Mouse (Mus musculus): ENCODE results near the gene Vapa. TPM values are rescaled to one million over a fixed set of nuclear protein-coding genes. Genes with fewer than 3 reads are reported as not detected.

Vapa gene
- polyA plus RNA-seq, 1 experiment = 238 TPM

DNA sequence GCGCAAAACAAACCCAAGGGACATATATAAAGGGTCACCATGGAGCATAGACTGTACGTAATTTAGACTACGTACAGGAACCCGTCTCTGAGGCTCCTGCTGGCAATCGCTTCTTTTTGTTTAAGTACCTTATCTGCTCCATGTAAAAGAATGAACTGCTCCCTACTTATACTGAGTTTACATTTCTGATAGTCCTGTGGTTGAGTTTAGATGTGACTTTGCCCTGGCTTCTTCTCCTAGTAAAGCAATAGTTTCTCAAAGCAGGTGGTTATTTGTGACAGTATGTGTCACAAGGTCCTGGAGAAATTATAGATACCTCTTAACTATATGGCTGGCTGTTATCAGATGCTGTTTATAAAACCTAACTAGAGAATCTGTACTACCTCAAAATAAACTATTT lies 31.9 kb downstream of the Vapa start:
- TF ChIP-seq POLR2A (IDR thresholded peaks at IDR 0.05; ENCODE audit: low read depth, low read length) = no peak
- no peak for TF ChIP-seq CTCF (IDR thresholded peaks at IDR 0.05; ENCODE audit: borderline replicate concordance, insufficient read depth, low read length)
- no peak overlapping the region for H3K4me3 ChIP-seq (ENCODE audit: insufficient read depth, low read length)
- H3K27ac ChIP-seq (ENCODE audit: insufficient read depth, low read length) = no peak overlapping the region
- H3K4me1 ChIP-seq (ENCODE audit: control insufficient read depth, insufficient read depth, low read length) = no peaks in the 10 kb centered on the region

DNA sequence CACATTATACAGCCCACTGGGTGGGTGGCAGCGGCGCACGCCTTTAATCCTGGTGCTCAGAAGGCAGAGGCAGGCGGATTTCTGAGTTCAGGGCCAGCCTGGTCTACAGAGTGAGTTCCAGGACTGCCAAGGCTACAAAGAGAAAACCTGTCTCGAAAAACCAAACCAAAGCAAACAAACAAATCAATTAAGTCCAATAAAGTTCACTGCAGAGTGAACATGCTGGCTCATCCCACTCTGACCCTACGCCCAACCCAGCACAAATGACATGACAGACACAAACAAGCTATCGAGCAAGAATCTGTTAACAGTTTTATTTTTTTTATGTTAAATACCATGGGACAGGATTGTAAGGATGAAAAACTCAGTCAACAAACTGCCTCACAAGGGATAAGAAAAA lies 33.6 kb downstream of the Vapa start:
- TF ChIP-seq CTCF (IDR thresholded peaks at IDR 0.05; ENCODE audit: borderline replicate concordance, insufficient read depth, low read length) (no peak), POLR2A (IDR thresholded peaks at IDR 0.05; ENCODE audit: low read depth, low read length) (no peak)
- H3K4me3 ChIP-seq (ENCODE audit: insufficient read depth, low read length) = no peak overlapping the region
- H3K27ac ChIP-seq (ENCODE audit: insufficient read depth, low read length) = no peak overlapping the region
- H3K4me1 ChIP-seq (ENCODE audit: control insufficient read depth, insufficient read depth, low read length) = no peaks in the 10 kb centered on the region

DNA sequence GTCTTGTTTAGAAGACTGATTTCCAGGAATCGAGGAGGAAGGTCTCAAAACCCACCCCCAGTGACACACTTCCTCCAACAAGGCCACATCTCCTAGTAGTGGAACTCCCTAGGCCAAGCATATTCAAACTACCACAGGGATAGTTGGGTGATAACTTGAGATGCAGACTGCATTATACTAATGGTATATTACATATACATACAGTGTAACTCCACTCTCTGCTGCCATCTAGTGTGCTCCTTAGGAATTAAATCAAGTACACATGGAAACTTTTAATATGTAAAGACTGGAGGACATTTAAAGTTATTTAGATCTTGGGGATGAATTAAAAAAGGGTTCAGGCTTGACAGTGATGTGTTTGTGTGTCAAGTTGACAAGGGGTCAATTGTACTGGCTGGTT lies 38.0 kb downstream of the Vapa start:
- Histone ChIP-seq H3K4me1 (ENCODE audit: control insufficient read depth, insufficient read depth, low read length) (0 out of 2 replicates have a peak, but pooled peaks cover 2% of the 10 kb centered on the region), H3K27ac (ENCODE audit: insufficient read depth, low read length) (no peak overlapping the region), H3K4me3 (ENCODE audit: insufficient read depth, low read length) (no peak overlapping the region)
- TF ChIP-seq POLR2A (IDR thresholded peaks at IDR 0.05; ENCODE audit: low read depth, low read length) (no peak), CTCF (IDR thresholded peaks at IDR 0.05; ENCODE audit: borderline replicate concordance, insufficient read depth, low read length) (no peak)

DNA sequence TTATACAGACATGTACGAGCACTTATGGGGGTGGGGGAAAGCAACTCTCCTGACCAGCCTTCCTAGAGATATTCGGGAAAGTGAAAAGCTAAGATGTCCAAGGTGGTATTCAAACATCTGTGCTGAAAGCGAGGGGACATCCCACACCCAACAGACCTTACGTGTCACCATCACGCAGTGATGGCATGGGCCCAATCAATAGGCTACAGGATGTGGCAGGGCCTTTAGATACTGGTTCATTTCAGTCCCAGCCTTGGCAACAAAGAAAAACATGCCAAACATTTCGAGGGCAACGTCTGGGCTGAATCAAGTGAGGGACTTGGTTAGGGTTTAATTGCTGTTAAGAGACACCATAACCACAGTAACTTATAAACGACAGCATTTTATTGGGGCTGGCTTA lies 38.5 kb downstream of the Vapa start:
- Histone ChIP-seq H3K4me1 (ENCODE audit: control insufficient read depth, insufficient read depth, low read length) (0 out of 2 replicates have a peak, but pooled peaks cover 2% of the 10 kb centered on the region), H3K27ac (ENCODE audit: insufficient read depth, low read length) (no peak overlapping the region), H3K4me3 (ENCODE audit: insufficient read depth, low read length) (no peak overlapping the region)
- TF ChIP-seq CTCF (IDR thresholded peaks at IDR 0.05; ENCODE audit: borderline replicate concordance, insufficient read depth, low read length) (no peak), POLR2A (IDR thresholded peaks at IDR 0.05; ENCODE audit: low read depth, low read length) (no peak)

DNA sequence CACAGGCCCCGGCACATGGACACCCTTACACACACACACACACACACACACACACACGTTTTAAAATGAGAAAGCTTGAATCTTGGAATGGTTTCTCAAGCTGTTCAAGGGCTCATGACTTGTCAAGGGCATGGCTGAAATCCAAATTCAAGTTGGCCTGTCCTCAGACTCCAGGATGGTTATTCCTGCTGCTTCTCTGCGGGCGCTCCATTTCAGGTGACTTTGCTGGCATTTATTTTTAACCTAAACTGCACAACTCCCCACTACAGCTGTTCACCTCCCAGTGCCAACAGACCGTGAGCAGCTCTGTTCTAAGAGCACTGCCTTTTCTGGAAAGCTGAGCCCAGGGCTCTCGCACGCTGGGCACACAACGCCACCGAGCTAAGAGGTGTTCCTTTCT lies 41.5 kb downstream of the Vapa start:
- Histone ChIP-seq H3K4me3 (ENCODE audit: insufficient read depth, low read length) (no peak overlapping the region), H3K27ac (ENCODE audit: insufficient read depth, low read length) (no peak overlapping the region), H3K4me1 (ENCODE audit: control insufficient read depth, insufficient read depth, low read length) (0 out of 2 replicates have a peak, but pooled peaks cover 2% of the 10 kb centered on the region)
- TF ChIP-seq CTCF (IDR thresholded peaks at IDR 0.05; ENCODE audit: borderline replicate concordance, insufficient read depth, low read length) (no peak), POLR2A (IDR thresholded peaks at IDR 0.05; ENCODE audit: low read depth, low read length) (no peak)

DNA sequence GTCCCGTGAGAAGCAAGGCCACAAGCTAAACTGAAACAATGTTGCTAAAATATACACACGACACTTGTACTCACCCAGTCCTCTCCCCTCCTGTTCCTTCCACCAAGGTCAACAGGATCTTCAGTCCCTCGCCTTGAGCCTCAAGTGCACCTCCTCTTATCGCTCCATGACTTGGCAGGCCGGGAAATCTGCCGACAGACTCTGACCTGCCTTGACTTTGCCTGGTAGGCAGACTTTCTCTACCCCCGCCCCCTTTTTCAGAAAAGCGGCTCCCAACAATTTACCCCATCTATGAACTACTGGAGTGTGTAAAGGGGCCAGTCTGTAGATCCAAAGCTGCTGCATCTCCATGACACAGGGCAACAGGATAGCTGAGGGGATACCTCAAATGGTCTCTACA lies 41.9 kb downstream of the Vapa start:
- TF ChIP-seq POLR2A (IDR thresholded peaks at IDR 0.05; ENCODE audit: low read depth, low read length) = no peak
- no peak for TF ChIP-seq CTCF (IDR thresholded peaks at IDR 0.05; ENCODE audit: borderline replicate concordance, insufficient read depth, low read length)
- Histone ChIP-seq H3K27ac (ENCODE audit: insufficient read depth, low read length) (no peak overlapping the region), H3K4me1 (ENCODE audit: control insufficient read depth, insufficient read depth, low read length) (0 out of 2 replicates have a peak, but pooled peaks cover 2% of the 10 kb centered on the region), H3K4me3 (ENCODE audit: insufficient read depth, low read length) (no peak overlapping the region)

DNA sequence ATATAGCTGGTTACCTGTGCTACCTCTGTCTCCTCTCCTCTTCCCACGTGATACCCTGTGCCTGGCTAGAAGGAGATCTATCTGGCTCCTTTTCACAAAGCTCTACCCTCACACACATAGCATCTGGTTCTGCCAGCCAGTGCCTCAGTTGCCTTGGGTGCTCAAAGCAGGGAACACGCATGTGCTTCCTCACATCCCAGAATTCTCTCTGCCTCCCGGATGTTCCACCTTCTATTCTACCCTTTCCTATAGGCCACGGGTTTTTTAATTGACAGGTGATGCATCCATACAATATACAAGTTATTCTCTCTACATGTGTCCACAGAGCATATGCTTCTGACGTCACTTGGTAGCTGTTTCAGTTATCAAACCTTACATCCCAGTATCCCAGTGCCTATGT lies 49.2 kb downstream of the Vapa start:
- H3K4me3 ChIP-seq (ENCODE audit: insufficient read depth, low read length) = no peak overlapping the region
- TF ChIP-seq POLR2A (IDR thresholded peaks at IDR 0.05; ENCODE audit: low read depth, low read length) (no peak), CTCF (IDR thresholded peaks at IDR 0.05; ENCODE audit: borderline replicate concordance, insufficient read depth, low read length) (no peak)
- no peak overlapping the region for H3K27ac ChIP-seq (ENCODE audit: insufficient read depth, low read length)
- peaks cover 2% of the 10 kb centered on the region for H3K4me1 ChIP-seq (ENCODE audit: control insufficient read depth, insufficient read depth, low read length)

DNA sequence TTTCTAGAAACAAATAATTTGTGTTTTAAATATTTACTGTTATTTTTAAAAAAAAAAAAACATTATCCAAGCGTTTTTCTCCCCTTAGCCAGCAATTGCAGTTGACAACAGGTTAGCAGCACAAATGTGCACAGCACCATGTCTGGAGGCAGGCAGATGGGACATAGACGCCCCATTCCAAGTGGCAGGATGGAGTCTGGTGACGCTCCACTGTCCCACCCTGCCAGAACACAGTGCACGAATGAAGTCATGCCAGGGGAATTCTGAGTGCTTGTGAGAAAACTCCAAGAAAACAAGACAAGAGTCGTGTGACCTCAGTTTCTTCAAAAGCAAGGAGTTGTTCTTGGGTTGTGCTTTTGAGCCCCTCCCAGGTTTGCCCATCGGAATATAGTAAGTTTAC lies 50.0 kb downstream of the Vapa start:
- Histone ChIP-seq H3K4me1 (ENCODE audit: control insufficient read depth, insufficient read depth, low read length) (peaks cover 2% of the 10 kb centered on the region), H3K4me3 (ENCODE audit: insufficient read depth, low read length) (no peak overlapping the region), H3K27ac (ENCODE audit: insufficient read depth, low read length) (no peak overlapping the region)
- TF ChIP-seq POLR2A (IDR thresholded peaks at IDR 0.05; ENCODE audit: low read depth, low read length) (no peak), CTCF (IDR thresholded peaks at IDR 0.05; ENCODE audit: borderline replicate concordance, insufficient read depth, low read length) (no peak)

DNA sequence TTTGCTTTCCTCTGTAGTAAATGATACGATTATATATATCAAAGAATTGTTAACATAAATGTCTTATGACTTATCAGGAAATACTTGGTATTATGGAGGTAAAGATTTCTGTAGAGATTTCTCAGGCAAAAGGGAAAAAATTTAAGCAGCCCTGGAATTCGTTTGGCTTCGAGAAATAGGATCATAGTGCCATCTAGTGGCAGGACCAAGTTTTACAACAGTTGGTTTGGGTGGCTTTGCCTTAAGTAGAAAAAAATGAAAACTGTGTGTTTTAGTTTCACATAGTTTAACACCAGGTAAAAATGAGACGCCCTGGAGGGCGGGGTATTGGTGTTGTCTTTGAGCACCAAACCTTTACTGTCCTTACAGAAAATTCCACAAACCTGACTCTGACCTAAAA lies 50.6 kb downstream of the Vapa start:
- no peak overlapping the region for H3K4me3 ChIP-seq (ENCODE audit: insufficient read depth, low read length)
- TF ChIP-seq CTCF (IDR thresholded peaks at IDR 0.05; ENCODE audit: borderline replicate concordance, insufficient read depth, low read length) (no peak), POLR2A (IDR thresholded peaks at IDR 0.05; ENCODE audit: low read depth, low read length) (no peak)
- no peak overlapping the region for H3K27ac ChIP-seq (ENCODE audit: insufficient read depth, low read length)
- peaks cover 2% of the 10 kb centered on the region for H3K4me1 ChIP-seq (ENCODE audit: control insufficient read depth, insufficient read depth, low read length)

DNA sequence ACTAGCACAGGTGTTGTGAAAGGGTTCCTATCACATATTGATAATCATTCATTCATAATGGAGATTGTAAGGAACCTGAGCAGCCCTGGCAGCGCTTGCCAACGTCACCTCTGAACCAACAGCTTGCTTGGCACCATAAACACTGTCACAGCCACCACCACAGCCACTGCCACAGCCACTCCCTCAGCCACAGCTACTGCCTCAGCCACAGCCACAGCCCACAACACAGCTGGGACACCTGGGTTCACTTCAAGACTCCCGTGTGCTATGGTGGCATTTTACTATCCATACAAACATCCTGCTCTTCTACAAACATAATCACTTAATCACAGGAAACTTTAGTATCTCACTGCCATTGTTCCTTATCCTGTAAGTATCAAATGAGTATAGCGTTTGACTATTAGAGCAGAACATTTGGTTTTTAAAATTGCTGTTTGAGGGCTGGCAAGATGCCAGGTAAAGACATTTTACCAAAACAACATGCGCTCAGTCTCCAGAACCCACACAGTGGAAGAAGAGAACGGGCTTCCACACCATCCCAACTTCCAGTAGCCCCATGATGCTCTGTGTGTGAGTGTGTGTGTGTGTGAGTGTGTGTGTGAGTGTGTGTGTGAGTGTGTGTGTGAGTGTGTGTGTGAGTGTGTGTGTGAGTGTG lies 51.9 kb downstream of the Vapa start:
- Histone ChIP-seq H3K4me3 (ENCODE audit: insufficient read depth, low read length) (no peak overlapping the region), H3K4me1 (ENCODE audit: control insufficient read depth, insufficient read depth, low read length) (peaks cover 2% of the 10 kb centered on the region), H3K27ac (ENCODE audit: insufficient read depth, low read length) (no peak overlapping the region)
- TF ChIP-seq POLR2A (IDR thresholded peaks at IDR 0.05; ENCODE audit: low read depth, low read length) (no peak), CTCF (IDR thresholded peaks at IDR 0.05; ENCODE audit: borderline replicate concordance, insufficient read depth, low read length) (no peak)

Data from embryonic fibroblast, embryonic 13.5 days (primary cell).